Mouse (Mus musculus) heart, embryonic 10.5 days (tissue): Measurements from ENCODE around the gene Dctn2. TPM values are rescaled to one million over a fixed set of nuclear protein-coding genes. Genes with fewer than 3 reads are reported as not detected.
A peak's percentile ranks its signal among the peaks of the same experiment; 100 is the strongest.
"Not testable (repeated sequence)": the region's sequence is repeated elsewhere in the genome, so short reads cannot be mapped to it uniquely, and the experiment has no call there.

Source experiments
- DNase-seq: peaks from one replicate; pipeline ENCODE4 v3.0.0-alpha.2; 2017; ENCODE audit warnings: low spot score
- H3K27ac ChIP-seq: fragments of 300-500 bp; sonication (generic); 2 replicates; pipeline ENCODE4 v1.5.1; 2016; ENCODE audit warnings: mild to moderate bottlenecking
- H3K27me3 ChIP-seq: fragments of 300-500 bp; sonication (generic); 2 replicates; pipeline ENCODE4 v1.6.1; 2016; ENCODE audit warnings: mild to moderate bottlenecking; ENCODE audit not compliant: poor library complexity, insufficient read depth, severe bottlenecking
- H3K36me3 ChIP-seq: fragments of 300-500 bp; sonication (generic); 2 replicates; pipeline ENCODE4 v1.6.1; 2016; ENCODE audit warnings: mild to moderate bottlenecking, moderate library complexity
- H3K4me1 ChIP-seq: fragments of 300-500 bp; sonication (generic); 2 replicates; pipeline ENCODE4 v1.6.1; 2016; ENCODE audit warnings: mild to moderate bottlenecking
- H3K4me3 ChIP-seq: fragments of 300-500 bp; sonication (generic); 2 replicates; pipeline ENCODE4 v1.5.1; 2016; ENCODE audit warnings: mild to moderate bottlenecking, moderate library complexity
- H3K9me3 ChIP-seq: fragments of 300-500 bp; sonication (generic); 2 replicates; pipeline ENCODE4 v1.6.1; 2016; ENCODE audit warnings: mild to moderate bottlenecking, moderate library complexity
- WGBS: fragments of 180-500 bp; shearing (Covaris S2); methylation state at CpG from one replicate; pipeline ENCODE4 v1.1.7; 2016; 5-methylcytosine and 5-hydroxymethylcytosine counted together
- polyA plus RNA-seq: library from polyadenylated mRNA; unstranded; fragments of >200 nt; fragmentation: Nextera tagmentation; extraction: Ambion mirVana; gene quantifications from 2 replicates; pipeline ENCODE4 v1.2.1, GENCODE M21; 2016

Dctn2 gene
- polyA plus RNA-seq, 1 experiment from 2014 or later, result 167 TPM

GRCm38 (mm10) chr10:127314950-127315349 is 48.8 kb downstream of the Dctn2 start:
- not testable (repeated sequence) for H3K9me3 ChIP-seq, H3K36me3 ChIP-seq, H3K4me3 ChIP-seq, H3K27ac ChIP-seq, H3K4me1 ChIP-seq, H3K27me3 ChIP-seq, DNase-seq
- 62% methylated on average over 1 of the region's 1 CpGs for WGBS

GRCm38 (mm10) chr10:127317277-127317676 is 51.1 kb downstream of the Dctn2 start:
- H3K9me3 ChIP-seq, result no peaks in the 10 kb centered on the region
- H3K27ac ChIP-seq, result no peak overlapping the region

GRCm38 (mm10) chr10:127318009-127318408 is 51.8 kb downstream of the Dctn2 start:
- peaks cover 9% of the 10 kb centered on the region; the same call in 1 of the 2 replicates for H3K4me1 ChIP-seq
- no peaks in the 10 kb centered on the region for H3K9me3 ChIP-seq
- no peak for DNase-seq
- WGBS, result 50% methylated on average over 4 of the region's 4 CpGs
- H3K36me3 ChIP-seq, result no peaks in the 10 kb centered on the region
- no peak overlapping the region for H3K27ac ChIP-seq
- H3K27me3 ChIP-seq, result peaks cover 24% of the 10 kb centered on the region
- H3K4me3 ChIP-seq, result no peak overlapping the region

More at GRCm38 (mm10) chr10:127317277-127317676, 51.1 kb downstream of the Dctn2 start:
- DNase-seq, result no peak
- no peak overlapping the region for H3K4me3 ChIP-seq
- H3K4me1 ChIP-seq, result 0 out of 2 replicates have a peak, but pooled peaks cover 3% of the 10 kb centered on the region
- 78% methylated on average over 2 of the region's 2 CpGs for WGBS
- H3K36me3 ChIP-seq, result no peaks in the 10 kb centered on the region
- peaks cover 17% of the 10 kb centered on the region for H3K27me3 ChIP-seq

- no peak for DNase-seq
- no peaks in the 10 kb centered on the region for H3K36me3 ChIP-seq
- no peak overlapping the region for H3K4me3 ChIP-seq
- H3K9me3 ChIP-seq, result no peaks in the 10 kb centered on the region
- H3K27ac ChIP-seq, result no peak overlapping the region
- H3K4me1 ChIP-seq, result peaks cover 11% of the 10 kb centered on the region
- H3K27me3 ChIP-seq, result peaks cover 44% of the 10 kb centered on the region
- WGBS, result 74% methylated on average over 7 of the region's 7 CpGs
These were observed 53.8 kb downstream of the Dctn2 start for GRCm38 (mm10) chr10:127319969-127320368.

GRCm38 (mm10) chr10:127321621-127322020 is 55.5 kb downstream of the Dctn2 start, which contains the start of gene Arhgap9:
Arhgap9 (plus strand) TSS chr10:127321964.
- no peak for DNase-seq
- peaks cover 25% of the 10 kb centered on the region for H3K4me1 ChIP-seq
- no peak within 1 kb of the TSS for H3K27ac ChIP-seq
- H3K4me3 ChIP-seq, result no peak within 1 kb of the TSS
- 59% methylated on average over 3 of the region's 3 CpGs for WGBS
- H3K9me3 ChIP-seq, result no peaks in the 10 kb centered on the region
- H3K36me3 ChIP-seq, result no peaks in the 10 kb centered on the region
- H3K27me3 ChIP-seq, result peaks cover 61% of the 10 kb centered on the region

GRCm38 (mm10) chr10:127322178-127322577 is 56.0 kb downstream of the Dctn2 start:
- 51% methylated on average over 13 of the region's 13 CpGs for WGBS
- peaks cover 29% of the 10 kb centered on the region for H3K4me1 ChIP-seq
- H3K4me3 ChIP-seq, result no peak overlapping the region
- H3K9me3 ChIP-seq, result no peaks in the 10 kb centered on the region
- H3K27ac ChIP-seq, result no peak overlapping the region
- peaks cover 66% of the 10 kb centered on the region for H3K27me3 ChIP-seq
- no peak for DNase-seq
- H3K36me3 ChIP-seq, result no peaks in the 10 kb centered on the region

- Histone ChIP-seq H3K4me1 (peaks cover 29% of the 10 kb centered on the region), H3K27ac (no peak overlapping the region), H3K4me3 (no peak overlapping the region), H3K9me3 (no peaks in the 10 kb centered on the region), H3K27me3 (peaks cover 71% of the 10 kb centered on the region), H3K36me3 (no peaks in the 10 kb centered on the region)
- no peak for DNase-seq
- WGBS, result 71% methylated on average over 4 of the region's 4 CpGs
These were observed 56.5 kb downstream of the Dctn2 start for GRCm38 (mm10) chr10:127322669-127323068.

GRCm38 (mm10) chr10:127323131-127323855 is 57.1 kb downstream of the Dctn2 start:
- Histone ChIP-seq H3K36me3 (no peaks in the 10 kb centered on the region), H3K4me1 (peaks cover 29% of the 10 kb centered on the region), H3K27me3 (peaks cover 77% of the 10 kb centered on the region), H3K27ac (no peak overlapping the region), H3K4me3 (no peak overlapping the region), H3K9me3 (no peaks in the 10 kb centered on the region)
- 62% methylated on average over 17 of the region's 17 CpGs for WGBS
- DNase-seq, result no peak

- peaks cover 29% of the 10 kb centered on the region for H3K4me1 ChIP-seq
- WGBS, result 12% methylated on average over 7 of the region's 7 CpGs
- no peaks in the 10 kb centered on the region for H3K36me3 ChIP-seq
- no peak overlapping the region for H3K4me3 ChIP-seq
- no peak overlapping the region for H3K27ac ChIP-seq
- no peaks in the 10 kb centered on the region for H3K9me3 ChIP-seq
- no peak for DNase-seq
- peaks cover 89% of the 10 kb centered on the region for H3K27me3 ChIP-seq
These were observed 58.3 kb downstream of the Dctn2 start for GRCm38 (mm10) chr10:127324495-127324894.

- H3K9me3 ChIP-seq, result no peaks in the 10 kb centered on the region
- peak overlapping the region; percentile 66 for H3K4me3 ChIP-seq
- no peak for DNase-seq
- H3K4me1 ChIP-seq, result peaks cover 29% of the 10 kb centered on the region
- H3K36me3 ChIP-seq, result no peaks in the 10 kb centered on the region
- H3K27ac ChIP-seq, result peak overlapping the region; percentile 62; the same call in 1 of the 2 replicates
- WGBS, result 29% methylated on average over 14 of the region's 14 CpGs
- peaks cover 100% of the 10 kb centered on the region for H3K27me3 ChIP-seq
These were observed 59.4 kb downstream of the Dctn2 start for GRCm38 (mm10) chr10:127325454-127326016.

GRCm38 (mm10) chr10:127326017-127326801 is 60.0 kb downstream of the Dctn2 start:
- no peak for DNase-seq
- peaks cover 100% of the 10 kb centered on the region for H3K27me3 ChIP-seq
- H3K9me3 ChIP-seq, result no peaks in the 10 kb centered on the region
- peak overlapping the region; percentile 62 for H3K27ac ChIP-seq
- H3K4me1 ChIP-seq, result peaks cover 29% of the 10 kb centered on the region
- under 1% methylated on average over 54 of the region's 54 CpGs for WGBS
- H3K36me3 ChIP-seq, result no peaks in the 10 kb centered on the region
- peak overlapping the region; percentile 66 for H3K4me3 ChIP-seq

GRCm38 (mm10) chr10:127326828-127327227 is 60.7 kb downstream of the Dctn2 start:
- WGBS, result 4% methylated on average over 29 of the region's 29 CpGs
- Histone ChIP-seq H3K36me3 (no peaks in the 10 kb centered on the region), H3K4me3 (peak overlapping the region; percentile 66), H3K27ac (peak overlapping the region; percentile 62), H3K27me3 (peaks cover 100% of the 10 kb centered on the region), H3K9me3 (no peaks in the 10 kb centered on the region), H3K4me1 (peaks cover 29% of the 10 kb centered on the region)
- no peak for DNase-seq
